8 mouse cellular contexts compared by ENCODE assay signal in the genomic region with DNA sequence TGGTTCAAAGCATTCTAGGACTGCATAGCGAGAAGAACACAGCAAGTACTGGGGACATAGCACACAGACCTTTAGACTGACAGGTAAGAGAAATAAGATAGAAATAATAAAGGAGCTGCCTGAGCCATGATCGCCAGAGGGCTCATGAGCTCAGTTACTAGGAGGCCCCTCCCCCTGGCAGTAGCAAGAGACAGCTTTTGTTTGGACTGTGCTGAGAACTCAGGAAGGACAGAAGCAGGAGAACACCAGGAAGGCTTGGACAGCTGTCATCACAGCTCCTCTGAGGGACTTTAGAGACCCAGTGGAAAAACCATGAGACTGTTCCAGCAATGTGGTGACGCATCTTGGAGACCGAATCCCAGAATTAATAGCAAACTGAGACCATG.
DNase-seq lines count a peak whose midpoint lies in the region; ATAC-seq and TF ChIP-seq lines count a peak whose summit lies in the region.

No protein-coding gene starts in this region.

- ATAC-seq in forebrain, embryonic 11.5 days (replicated peaks; ENCODE audit: low FRiP score): peak; percentile 67
- peak; percentile 25; the same call in 1 of the 2 replicates for ATAC-seq in hindbrain, embryonic 11.5 days (ENCODE audit: low FRiP score)

- H3K9ac ChIP-seq in forebrain, embryonic 11.5 days (ENCODE audit: low read length): 0 out of 2 replicates have a peak overlapping the region, but pooled peaks have one; percentile 20
- peak overlapping the region; percentile 40 for H3K9ac ChIP-seq in hindbrain, embryonic 11.5 days (ENCODE audit: low read depth, low read length)

- TF ChIP-seq CTCF in thymus, adult 2 months (IDR thresholded peaks at IDR 0.05; ENCODE audit: borderline replicate concordance, control insufficient read depth, extremely low read depth, insufficient read depth, low read length, poor library complexity): no peak

- 45% methylated on average over 4 of the region's 4 CpGs for WGBS in forebrain, embryonic 11.5 days
- 47% methylated on average over 4 of the region's 4 CpGs for WGBS in hindbrain, embryonic 11.5 days
- WGBS in thymus, adult 2 months: 78% methylated on average over 4 of the region's 4 CpGs

- no peaks in the 10 kb centered on the region for H3K9me3 ChIP-seq in forebrain, embryonic 11.5 days (ENCODE audit: control insufficient read depth, low read length)
- no peaks in the 10 kb centered on the region for H3K9me3 ChIP-seq in hindbrain, embryonic 11.5 days (ENCODE audit: control insufficient read depth, low read length)

- no peaks in the 10 kb centered on the region for H3K36me3 ChIP-seq in forebrain, embryonic 11.5 days (ENCODE audit: control insufficient read depth, insufficient read depth, low read length)
- H3K36me3 ChIP-seq in hindbrain, embryonic 11.5 days (ENCODE audit: control insufficient read depth, insufficient read depth, low read length): no peaks in the 10 kb centered on the region
- H3K36me3 ChIP-seq in thymus, adult 2 months (ENCODE audit: control insufficient read depth, insufficient read depth, low read length): no peaks in the 10 kb centered on the region

- H3K27ac ChIP-seq in forebrain, embryonic 11.5 days (ENCODE audit: low read depth, low read length): 0 out of 2 replicates have a peak overlapping the region, but pooled peaks have one; percentile 1
- peak overlapping the region; percentile 53; the same call in 1 of the 2 replicates for H3K27ac ChIP-seq in hindbrain, embryonic 11.5 days (ENCODE audit: low read depth, low read length)
- no peak overlapping the region for H3K27ac ChIP-seq in thymus, adult 2 months (ENCODE audit: control insufficient read depth, insufficient read depth, low read length)

- H3K4me2 ChIP-seq in forebrain, embryonic 11.5 days (ENCODE audit: low read depth, low read length, severe bottlenecking): no peak overlapping the region
- no peak overlapping the region; the same call in 1 of the 2 replicates for H3K4me2 ChIP-seq in hindbrain, embryonic 11.5 days (replicated peaks; ENCODE audit: low read depth, low read length)

- peaks cover 8% of the 10 kb centered on the region; the same call in 1 of the 2 replicates for H3K4me1 ChIP-seq in forebrain, embryonic 11.5 days (replicated peaks; ENCODE audit: control insufficient read depth, insufficient read depth, low read length)
- H3K4me1 ChIP-seq in hindbrain, embryonic 11.5 days (replicated peaks; ENCODE audit: control insufficient read depth, insufficient read depth, low read length): peaks cover 7% of the 10 kb centered on the region
- no peaks in the 10 kb centered on the region for H3K4me1 ChIP-seq in thymus, adult 2 months (replicated peaks; ENCODE audit: control insufficient read depth, insufficient read depth, low read length)

- H3K4me3 ChIP-seq in forebrain, embryonic 11.5 days (ENCODE audit: low read depth, low read length): no peak overlapping the region
- H3K4me3 ChIP-seq in hindbrain, embryonic 11.5 days (ENCODE audit: low read depth, low read length): no peak overlapping the region
- no peak overlapping the region for H3K4me3 ChIP-seq in thymus, adult 2 months (ENCODE audit: control insufficient read depth, insufficient read depth, low read length)

- TF ChIP-seq POLR2A in thymus, adult 2 months (IDR thresholded peaks at IDR 0.05; ENCODE audit: control insufficient read depth, extremely low read depth, insufficient read depth, low read length, poor library complexity): no peak

- peak; percentile 25 to 32 for DNase-seq in layer of hippocampus, adult 8-10 months (ENCODE audit: low spot score in 2 of 2)
- DNase-seq in layer of hippocampus, postnatal 25 days (ENCODE audit: extremely low spot score in 1 of 2, low spot score in 1 of 2): no peak
- peak; percentile 58 for DNase-seq in forebrain, embryonic 11.5 days (ENCODE audit: low spot score)
- peak; percentile 34 for DNase-seq in hindbrain, embryonic 11.5 days (ENCODE audit: low spot score)
- DNase-seq in lung, postnatal 14 days: peak; percentile 43
- no peak for DNase-seq in spleen, postnatal 14 days (ENCODE audit: low spot score in 2 of 2)
- no peak for DNase-seq in adrenal gland, adult 18-20 months (ENCODE audit: low spot score in 2 of 2)
- no peak for DNase-seq in thymus, adult 2 months

- no peaks in the 10 kb centered on the region for H3K27me3 ChIP-seq in forebrain, embryonic 11.5 days (ENCODE audit: control insufficient read depth, insufficient read depth, low read length)
- no peaks in the 10 kb centered on the region for H3K27me3 ChIP-seq in hindbrain, embryonic 11.5 days (ENCODE audit: control insufficient read depth, insufficient read depth, low read length)
- no peaks in the 10 kb centered on the region for H3K27me3 ChIP-seq in thymus, adult 2 months (ENCODE audit: control insufficient read depth, insufficient read depth, low read length)

Comparison
In these comparisons a context has a peak if more than half of its experiments do, and no peak if none do; other contexts are left out.
1. DNase-seq: peak in layer of hippocampus, adult 8-10 months (2 of 2), forebrain, embryonic 11.5 days (single experiment), hindbrain, embryonic 11.5 days (single experiment) and lung, postnatal 14 days (single experiment); none in layer of hippocampus, postnatal 25 days (0 of 2), spleen, postnatal 14 days (0 of 2), adrenal gland, adult 18-20 months (0 of 2) and thymus, adult 2 months (single experiment).